Mouse (Mus musculus) kidney, postnatal 0 days (tissue): ENCODE data around the gene Camk1g. TPM values are rescaled to one million over a fixed set of nuclear protein-coding genes. Genes with fewer than 3 reads are reported as not detected.

Experiments
- ATAC-seq: fragments of 200-750 bp; cut with Nextera tagmentation; replicated peaks from 2 replicates; pipeline ENCODE4 v1.8.0; 2017; ENCODE audit warnings: low read depth, moderate number of reproducible peaks, moderate TSS enrichment, moderate library complexity; ENCODE audit not compliant: low FRiP score
- DNase-seq: peaks from one replicate; pipeline ENCODE4 v3.0.0-alpha.2; 2016; ENCODE audit warnings: low spot score
- H3K27ac ChIP-seq: fragments of 300-500 bp; sonication (generic); 2 replicates; pipeline ENCODE4 v1.5.1; 2014; ENCODE audit warnings: mild to moderate bottlenecking
- H3K27me3 ChIP-seq: fragments of 300-500 bp; sonication (generic); 2 replicates; pipeline ENCODE4 v1.6.1; 2014; ENCODE audit warnings: low read length, mixed read lengths; ENCODE audit not compliant: insufficient read depth
- H3K36me3 ChIP-seq: fragments of 300-500 bp; sonication (generic); 2 replicates; pipeline ENCODE4 v1.6.1; 2014; ENCODE audit warnings: low read length, mixed read lengths; ENCODE audit not compliant: insufficient read depth
- H3K4me1 ChIP-seq: fragments of 300-500 bp; sonication (generic); replicated peaks from 2 replicates; pipeline ENCODE4 v1.6.1; 2014; ENCODE audit warnings: antibody characterized with exemption, low read length, mixed read lengths; ENCODE audit not compliant: insufficient read depth
- H3K4me2 ChIP-seq: fragments of 300-500 bp; sonication (generic); 2 replicates; pipeline ENCODE4 v1.6.1; 2014; ENCODE audit warnings: mild to moderate bottlenecking, low read length, moderate library complexity, mixed read lengths
- H3K4me3 ChIP-seq: fragments of 300-500 bp; sonication (generic); replicated peaks from 2 replicates; pipeline ENCODE4 v1.5.1; 2014; ENCODE audit warnings: low read depth, low read length
- H3K9ac ChIP-seq: fragments of 300-500 bp; sonication (generic); 2 replicates; pipeline ENCODE4 v1.6.1; 2014; ENCODE audit warnings: low read depth, low read length
- H3K9me3 ChIP-seq: fragments of 300-500 bp; sonication (generic); replicated peaks from 2 replicates; pipeline ENCODE4 v1.6.1; 2016; ENCODE audit warnings: low read length, inconsistent platforms, mixed read lengths
- CTCF ChIP-seq: IDR thresholded peaks from 2 replicates; pipeline ENCODE4 v1.5.1; 2016; ENCODE audit warnings: antibody characterized with exemption, low read depth, mild to moderate bottlenecking, moderate library complexity
- WGBS: fragments of 180-500 bp; shearing (Covaris S2); extraction: QIAGEN DNeasy Blood & Tissue Kit; methylation state at CpG from one replicate; pipeline ENCODE4 v1.1.7; 2014; 5-methylcytosine and 5-hydroxymethylcytosine counted together
- polyA plus RNA-seq: library from polyadenylated mRNA; unstranded; fragments of >200 nt; fragmentation: Nextera tagmentation; extraction: Ambion mirVana; gene quantifications from 2 replicates; pipeline ENCODE4 v1.2.1, GENCODE M21; 2015

The Camk1g gene
- polyA plus RNA-seq, 1 experiment from 2014 or later: 6.8 TPM

- H3K4me3 ChIP-seq: no peak overlapping the region
- H3K9me3 ChIP-seq: no peaks in the 10 kb centered on the region
- WGBS: 41% methylated on average over 10 of the region's 10 CpGs
- H3K4me1 ChIP-seq: peaks cover 11% of the 10 kb centered on the region; the same call in 1 of the 2 replicates
- no peaks in the 10 kb centered on the region for H3K36me3 ChIP-seq
- H3K27me3 ChIP-seq: no peaks in the 10 kb centered on the region
- H3K9ac ChIP-seq: no peak overlapping the region
- no peak for TF ChIP-seq CTCF
- no peak for ATAC-seq
- H3K27ac ChIP-seq: no peak overlapping the region
- DNase-seq: no peak
- H3K4me2 ChIP-seq: no peak overlapping the region
Observed at GRCm38 (mm10) chr1:193368055-193368454, 2.0 kb downstream of the Camk1g start.

DNA sequence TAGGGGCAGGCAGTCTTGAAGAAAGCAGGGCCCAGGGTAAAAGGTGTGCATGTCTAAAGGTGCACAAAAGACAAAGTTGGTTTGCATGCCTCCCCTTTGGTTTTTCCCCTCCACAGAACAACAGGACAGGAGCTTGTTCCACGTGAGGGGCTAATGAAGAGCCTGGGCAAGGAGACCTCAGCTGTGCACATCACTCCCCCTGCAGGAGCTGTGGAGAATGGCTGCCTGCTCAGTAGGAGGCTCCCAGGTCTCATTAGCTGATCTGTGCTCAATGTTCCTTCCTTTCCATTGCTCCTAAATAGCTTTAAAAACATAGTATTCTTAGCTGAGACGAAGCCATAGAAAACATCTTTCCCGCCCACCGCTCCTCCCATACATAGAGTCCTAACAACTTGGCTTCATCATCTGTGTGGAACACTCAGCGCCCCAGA is 6.3 kb downstream of the Camk1g start:
- Histone ChIP-seq H3K27ac (no peak overlapping the region), H3K9me3 (no peaks in the 10 kb centered on the region), H3K9ac (no peak overlapping the region), H3K4me1 (peaks cover 4% of the 10 kb centered on the region; the same call in 1 of the 2 replicates), H3K36me3 (no peaks in the 10 kb centered on the region), H3K27me3 (no peaks in the 10 kb centered on the region), H3K4me3 (no peak overlapping the region), H3K4me2 (no peak overlapping the region)
- WGBS: 57% methylated on average over 5 of the region's 5 CpGs
- peak; percentile 78 for TF ChIP-seq CTCF
- ATAC-seq (no peak), DNase-seq (peak; percentile 77)

DNA sequence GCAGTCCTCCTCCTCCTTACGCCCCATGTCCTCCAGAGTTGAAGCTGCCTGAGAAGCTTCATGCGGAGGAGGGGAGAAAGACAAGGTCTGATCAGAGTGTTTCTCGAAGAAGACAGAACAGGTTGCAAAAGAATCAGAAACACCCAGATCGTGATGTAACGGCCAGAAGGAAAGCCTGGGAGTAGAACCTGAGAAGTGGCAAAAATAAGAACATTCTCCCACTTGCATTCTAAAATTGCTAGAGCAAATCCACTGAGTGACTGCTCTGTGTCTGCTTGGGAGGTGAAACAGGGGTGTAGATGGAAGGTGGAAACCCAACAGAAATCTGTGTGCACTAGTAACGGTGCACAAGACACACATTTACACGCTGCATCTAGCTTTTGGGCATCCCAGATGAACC is 8.0 kb downstream of the Camk1g start:
- no peak for DNase-seq
- H3K9ac ChIP-seq: no peak overlapping the region
- no peak overlapping the region for H3K4me2 ChIP-seq
- H3K27ac ChIP-seq: no peak overlapping the region
- 81% methylated on average over 7 of the region's 7 CpGs for WGBS
- TF ChIP-seq CTCF: no peak
- peaks cover 4% of the 10 kb centered on the region; the same call in 1 of the 2 replicates for H3K4me1 ChIP-seq
- H3K27me3 ChIP-seq: no peaks in the 10 kb centered on the region
- no peak for ATAC-seq
- H3K4me3 ChIP-seq: no peak overlapping the region
- H3K36me3 ChIP-seq: no peaks in the 10 kb centered on the region
- H3K9me3 ChIP-seq: no peaks in the 10 kb centered on the region

DNA sequence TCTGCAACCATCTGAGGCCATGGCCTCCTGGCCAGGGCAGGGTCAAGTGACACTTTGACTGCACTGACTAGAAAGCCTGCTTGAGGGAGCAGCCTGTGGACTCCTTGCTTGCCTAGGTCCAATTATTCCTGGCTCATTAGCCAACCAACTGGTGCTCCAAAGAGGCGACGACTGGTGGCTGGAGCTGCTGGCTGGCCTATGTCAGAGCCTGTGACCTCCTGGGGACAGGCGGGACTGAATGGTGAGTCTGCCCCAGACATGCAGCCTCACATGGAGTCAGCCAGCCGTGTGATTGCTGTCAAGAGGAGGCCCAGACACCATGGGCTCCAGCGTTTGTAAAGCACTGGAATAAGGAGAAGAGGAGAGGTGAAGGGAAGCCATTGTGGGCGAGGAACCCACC is 8.9 kb downstream of the Camk1g start:
- H3K36me3 ChIP-seq: 0 out of 2 replicates have a peak, but pooled peaks cover under 1% of the 10 kb centered on the region
- TF ChIP-seq CTCF: no peak
- no peak for DNase-seq
- WGBS: 37% methylated on average over 6 of the region's 6 CpGs
- H3K4me1 ChIP-seq: peaks cover 4% of the 10 kb centered on the region; the same call in 1 of the 2 replicates
- H3K9me3 ChIP-seq: no peaks in the 10 kb centered on the region
- no peak overlapping the region for H3K27ac ChIP-seq
- no peak overlapping the region for H3K4me3 ChIP-seq
- H3K4me2 ChIP-seq: no peak overlapping the region
- no peak overlapping the region for H3K9ac ChIP-seq
- H3K27me3 ChIP-seq: no peaks in the 10 kb centered on the region
- ATAC-seq: no peak

- Histone ChIP-seq H3K4me2 (no peak overlapping the region), H3K9me3 (no peaks in the 10 kb centered on the region), H3K9ac (no peak overlapping the region), H3K27me3 (no peaks in the 10 kb centered on the region), H3K27ac (no peak overlapping the region), H3K36me3 (0 out of 2 replicates have a peak, but pooled peaks cover 5% of the 10 kb centered on the region), H3K4me3 (no peak overlapping the region), H3K4me1 (peaks cover 4% of the 10 kb centered on the region; the same call in 1 of the 2 replicates)
- ATAC-seq: no peak
- no peak for TF ChIP-seq CTCF
- WGBS: 76% methylated on average over 3 of the region's 3 CpGs
- DNase-seq: no peak
Observed at GRCm38 (mm10) chr1:193359199-193359598, 10.9 kb downstream of the Camk1g start.

GRCm38 (mm10) chr1:193351583-193351982 is 18.5 kb downstream of the Camk1g start:
- Histone ChIP-seq H3K9me3 (no peaks in the 10 kb centered on the region), H3K4me1 (no peaks in the 10 kb centered on the region), H3K27ac (no peak overlapping the region), H3K27me3 (no peaks in the 10 kb centered on the region), H3K4me3 (no peak overlapping the region), H3K36me3 (0 out of 2 replicates have a peak, but pooled peaks cover 5% of the 10 kb centered on the region), H3K9ac (no peak overlapping the region), H3K4me2 (no peak overlapping the region)
- no peak for TF ChIP-seq CTCF
- DNase-seq (no peak), ATAC-seq (no peak)
- WGBS: 72% methylated on average over 3 of the region's 3 CpGs

GRCm38 (mm10) chr1:193350546-193350801 is 19.6 kb downstream of the Camk1g start:
- H3K4me2 ChIP-seq: no peak overlapping the region
- no peaks in the 10 kb centered on the region for H3K36me3 ChIP-seq

More at GRCm38 (mm10) chr1:193350546-193350801, 19.6 kb downstream of the Camk1g start:
- 93% methylated on average over 2 of the region's 2 CpGs for WGBS
- no peak for TF ChIP-seq CTCF
- Histone ChIP-seq H3K27ac (no peak overlapping the region), H3K27me3 (no peaks in the 10 kb centered on the region), H3K4me1 (no peaks in the 10 kb centered on the region), H3K9ac (no peak overlapping the region), H3K4me3 (no peak overlapping the region), H3K9me3 (no peaks in the 10 kb centered on the region)
- no peak for DNase-seq
- ATAC-seq: no peak
